Mouse (Mus musculus) frontal cortex, postnatal 10 days (tissue): ENCODE measurements around the gene Ptprj.
"Not testable (repeated sequence)": the region's sequence is repeated elsewhere in the genome, so short reads cannot be mapped to it uniquely, and the experiment has no call there.

ENCODE experiments used
- DNase-seq, 2 experiments: peaks; one replicate each; pipeline ENCODE4 v3.0.0; 2022; ENCODE audit warnings: low spot score in 2 of 2, mixed read lengths in 1 of 2

The Ptprj gene

GRCm38 (mm10) chr2:90480747-90481308, 99.6 kb downstream of the Ptprj start:
- DNase-seq, result no peak

GRCm38 (mm10) chr2:90478531-90478930, 101.9 kb downstream of the Ptprj start:
- no peak for DNase-seq

- no peak for DNase-seq
These were observed 102.8 kb downstream of the Ptprj start for GRCm38 (mm10) chr2:90477617-90478016.

GRCm38 (mm10) chr2:90476792-90477191, 103.7 kb downstream of the Ptprj start:
- DNase-seq, result no peak

GRCm38 (mm10) chr2:90476319-90476718, 104.1 kb downstream of the Ptprj start:
- DNase-seq, result no peak

- peak; percentile 71 to 75 for DNase-seq
These were observed 105.6 kb downstream of the Ptprj start for GRCm38 (mm10) chr2:90474593-90475405.

- no peak for DNase-seq
These were observed 107.7 kb downstream of the Ptprj start for GRCm38 (mm10) chr2:90472701-90473100.

- DNase-seq, result no peak
These were observed 110.3 kb downstream of the Ptprj start for GRCm38 (mm10) chr2:90470122-90470521.

- DNase-seq, result no peak
These were observed 114.0 kb downstream of the Ptprj start for GRCm38 (mm10) chr2:90466480-90466879.

GRCm38 (mm10) chr2:90463735-90464134, 116.7 kb downstream of the Ptprj start:
- no peak for DNase-seq

- no peak for DNase-seq
These were observed 118.2 kb downstream of the Ptprj start for GRCm38 (mm10) chr2:90462252-90462651.

- no peak for DNase-seq
These were observed 122.5 kb downstream of the Ptprj start for GRCm38 (mm10) chr2:90457946-90458345.

GRCm38 (mm10) chr2:90452380-90452779, 128.1 kb downstream of the Ptprj start:
- no peak for DNase-seq

GRCm38 (mm10) chr2:90448967-90449740, 131.3 kb downstream of the Ptprj start:
- no peak for DNase-seq

GRCm38 (mm10) chr2:90443811-90444210, 136.6 kb downstream of the Ptprj start:
- DNase-seq, result no peak

GRCm38 (mm10) chr2:90441811-90442210, 138.6 kb downstream of the Ptprj start:
- not testable (repeated sequence) for DNase-seq

- DNase-seq, result peak in 1 of 2 experiments; percentile 4
These were observed 140.3 kb downstream of the Ptprj start for GRCm38 (mm10) chr2:90440169-90440568.

- DNase-seq, result not testable (repeated sequence)
These were observed 143.0 kb downstream of the Ptprj start for GRCm38 (mm10) chr2:90437453-90437852.

GRCm38 (mm10) chr2:90429782-90430181, 150.7 kb downstream of the Ptprj start:
- DNase-seq, result not testable (repeated sequence)

GRCm38 (mm10) chr2:90428988-90429717, 151.3 kb downstream of the Ptprj start:
- DNase-seq, result not testable (repeated sequence)

GRCm38 (mm10) chr2:90424937-90425336, 155.5 kb downstream of the Ptprj start:
- DNase-seq, result not testable (repeated sequence)

- DNase-seq, result not testable (repeated sequence)
These were observed 158.2 kb downstream of the Ptprj start for GRCm38 (mm10) chr2:90422282-90422681.
